Mouse (Mus musculus): ENCODE data around the gene Prr15. TPM values are rescaled to one million over a fixed set of nuclear protein-coding genes. Genes with fewer than 3 reads are reported as not detected.
A peak's percentile ranks its signal among the peaks of the same experiment; 100 is the strongest.

Gene Prr15
- polyA plus RNA-seq, 1 experiment = 3.5 TPM

GRCm38 (mm10) chr6:54342223-54342622 lies 16.6 kb downstream of the Prr15 start:
- TF ChIP-seq POLR2A (IDR thresholded peaks at IDR 0.05; ENCODE audit: borderline replicate concordance, extremely low read depth, low read depth, low read length) (no peak), CTCF (IDR thresholded peaks at IDR 0.05; ENCODE audit: insufficient read depth, low read length) (no peak)
- 82% methylated on average over 10 of the region's 10 CpGs for WGBS
- Histone ChIP-seq H3K4me3 (replicated peaks; ENCODE audit: extremely low read depth, low read depth, low read length) (no peak overlapping the region), H3K4me1 (ENCODE audit: control insufficient read depth, insufficient read depth, low read length) (no peaks in the 10 kb centered on the region)
- no peak for DNase-seq

- WGBS = 74% methylated on average over 5 of the region's 5 CpGs
- no peak for TF ChIP-seq POLR2A (IDR thresholded peaks at IDR 0.05; ENCODE audit: borderline replicate concordance, extremely low read depth, low read depth, low read length)
- no peak for TF ChIP-seq CTCF (IDR thresholded peaks at IDR 0.05; ENCODE audit: insufficient read depth, low read length)
- Histone ChIP-seq H3K4me3 (replicated peaks; ENCODE audit: extremely low read depth, low read depth, low read length) (no peak overlapping the region), H3K4me1 (ENCODE audit: control insufficient read depth, insufficient read depth, low read length) (0 out of 2 replicates have a peak, but pooled peaks cover 2% of the 10 kb centered on the region)
- no peak for DNase-seq
Measured at GRCm38 (mm10) chr6:54351860-54352259, 26.2 kb downstream of the Prr15 start.

- no peak for DNase-seq
- Histone ChIP-seq H3K4me1 (ENCODE audit: control insufficient read depth, insufficient read depth, low read length) (0 out of 2 replicates have a peak, but pooled peaks cover 2% of the 10 kb centered on the region), H3K4me3 (replicated peaks; ENCODE audit: extremely low read depth, low read depth, low read length) (no peak overlapping the region)
- TF ChIP-seq CTCF (IDR thresholded peaks at IDR 0.05; ENCODE audit: insufficient read depth, low read length) = no peak
- TF ChIP-seq POLR2A (IDR thresholded peaks at IDR 0.05; ENCODE audit: borderline replicate concordance, extremely low read depth, low read depth, low read length) = no peak
- 39% methylated on average over 14 of the region's 14 CpGs for WGBS
Measured at GRCm38 (mm10) chr6:54352931-54353690, 27.5 kb downstream of the Prr15 start.

GRCm38 (mm10) chr6:54353698-54354097 lies 28.1 kb downstream of the Prr15 start:
- no peak for DNase-seq
- WGBS = 78% methylated on average over 5 of the region's 5 CpGs
- no peak overlapping the region for H3K4me3 ChIP-seq (replicated peaks; ENCODE audit: extremely low read depth, low read depth, low read length)
- TF ChIP-seq CTCF (IDR thresholded peaks at IDR 0.05; ENCODE audit: insufficient read depth, low read length) (no peak), POLR2A (IDR thresholded peaks at IDR 0.05; ENCODE audit: borderline replicate concordance, extremely low read depth, low read depth, low read length) (no peak)
- 0 out of 2 replicates have a peak, but pooled peaks cover 2% of the 10 kb centered on the region for H3K4me1 ChIP-seq (ENCODE audit: control insufficient read depth, insufficient read depth, low read length)

- no peaks in the 10 kb centered on the region for H3K4me1 ChIP-seq (ENCODE audit: control insufficient read depth, insufficient read depth, low read length)
- no peak for TF ChIP-seq CTCF (IDR thresholded peaks at IDR 0.05; ENCODE audit: insufficient read depth, low read length)
- TF ChIP-seq POLR2A (IDR thresholded peaks at IDR 0.05; ENCODE audit: borderline replicate concordance, extremely low read depth, low read depth, low read length) = no peak
- DNase-seq = no peak
- H3K4me3 ChIP-seq (replicated peaks; ENCODE audit: extremely low read depth, low read depth, low read length) = no peak overlapping the region
- 81% methylated on average over 6 of the region's 6 CpGs for WGBS
Measured at GRCm38 (mm10) chr6:54355626-54356025, 30.0 kb downstream of the Prr15 start.

GRCm38 (mm10) chr6:54362526-54363324 lies 37.1 kb downstream of the Prr15 start:
- 65% methylated on average over 12 of the region's 12 CpGs for WGBS
- Histone ChIP-seq H3K4me3 (replicated peaks; ENCODE audit: extremely low read depth, low read depth, low read length) (no peak overlapping the region), H3K4me1 (ENCODE audit: control insufficient read depth, insufficient read depth, low read length) (no peaks in the 10 kb centered on the region)
- no peak for TF ChIP-seq POLR2A (IDR thresholded peaks at IDR 0.05; ENCODE audit: borderline replicate concordance, extremely low read depth, low read depth, low read length)
- no peak for TF ChIP-seq CTCF (IDR thresholded peaks at IDR 0.05; ENCODE audit: insufficient read depth, low read length)
- no peak for DNase-seq

GRCm38 (mm10) chr6:54364406-54365136 lies 38.9 kb downstream of the Prr15 start:
- 83% methylated on average over 12 of the region's 12 CpGs for WGBS
- TF ChIP-seq CTCF (IDR thresholded peaks at IDR 0.05; ENCODE audit: insufficient read depth, low read length) (no peak), POLR2A (IDR thresholded peaks at IDR 0.05; ENCODE audit: borderline replicate concordance, extremely low read depth, low read depth, low read length) (no peak)
- no peak for DNase-seq
- no peak overlapping the region for H3K4me3 ChIP-seq (replicated peaks; ENCODE audit: extremely low read depth, low read depth, low read length)
- H3K4me1 ChIP-seq (ENCODE audit: control insufficient read depth, insufficient read depth, low read length) = no peaks in the 10 kb centered on the region

GRCm38 (mm10) chr6:54366607-54367006 lies 41.0 kb downstream of the Prr15 start:
- Histone ChIP-seq H3K4me3 (replicated peaks; ENCODE audit: extremely low read depth, low read depth, low read length) (no peak overlapping the region), H3K4me1 (ENCODE audit: control insufficient read depth, insufficient read depth, low read length) (no peaks in the 10 kb centered on the region)
- TF ChIP-seq POLR2A (IDR thresholded peaks at IDR 0.05; ENCODE audit: borderline replicate concordance, extremely low read depth, low read depth, low read length) = no peak
- no peak for TF ChIP-seq CTCF (IDR thresholded peaks at IDR 0.05; ENCODE audit: insufficient read depth, low read length)
- WGBS = 77% methylated on average over 5 of the region's 5 CpGs
- no peak for DNase-seq

- 10% methylated on average over 6 of the region's 6 CpGs for WGBS
- no peaks in the 10 kb centered on the region for H3K4me1 ChIP-seq (ENCODE audit: control insufficient read depth, insufficient read depth, low read length)
- no peak overlapping the region for H3K4me3 ChIP-seq (replicated peaks; ENCODE audit: extremely low read depth, low read depth, low read length)
- TF ChIP-seq POLR2A (IDR thresholded peaks at IDR 0.05; ENCODE audit: borderline replicate concordance, extremely low read depth, low read depth, low read length) (no peak), CTCF (IDR thresholded peaks at IDR 0.05; ENCODE audit: insufficient read depth, low read length) (peak; percentile 92)
- DNase-seq = peak; percentile 23
Measured at GRCm38 (mm10) chr6:54368071-54368470, 42.4 kb downstream of the Prr15 start.
